Mouse (Mus musculus) heart, postnatal 10 days (tissue): ENCODE measurements around the gene Tex261. TPM values are rescaled to one million over a fixed set of nuclear protein-coding genes. Genes with fewer than 3 reads are reported as not detected.
"Not testable (repeated sequence)": the region's sequence is repeated elsewhere in the genome, so short reads cannot be mapped to it uniquely, and the experiment has no call there.

Source experiments
- DNase-seq, 2 experiments: peaks; one replicate each; pipeline ENCODE4 v3.0.0; 2021
- intact Hi-C: fragments of 180-260 bp; cut with DNase I; formaldehyde crosslinking; loops from one replicate; pipeline ENCODE4 v1.15.1; 2025
- total RNA-seq, 2 experiments: library from RNA; stranded (reverse); gene quantifications; 2 replicates each; pipeline ENCODE4 v1.2.3; 2021

Tex261 gene
- total RNA-seq: 10 to 100 TPM; 68.8 to 83.4 TPM

DNA sequence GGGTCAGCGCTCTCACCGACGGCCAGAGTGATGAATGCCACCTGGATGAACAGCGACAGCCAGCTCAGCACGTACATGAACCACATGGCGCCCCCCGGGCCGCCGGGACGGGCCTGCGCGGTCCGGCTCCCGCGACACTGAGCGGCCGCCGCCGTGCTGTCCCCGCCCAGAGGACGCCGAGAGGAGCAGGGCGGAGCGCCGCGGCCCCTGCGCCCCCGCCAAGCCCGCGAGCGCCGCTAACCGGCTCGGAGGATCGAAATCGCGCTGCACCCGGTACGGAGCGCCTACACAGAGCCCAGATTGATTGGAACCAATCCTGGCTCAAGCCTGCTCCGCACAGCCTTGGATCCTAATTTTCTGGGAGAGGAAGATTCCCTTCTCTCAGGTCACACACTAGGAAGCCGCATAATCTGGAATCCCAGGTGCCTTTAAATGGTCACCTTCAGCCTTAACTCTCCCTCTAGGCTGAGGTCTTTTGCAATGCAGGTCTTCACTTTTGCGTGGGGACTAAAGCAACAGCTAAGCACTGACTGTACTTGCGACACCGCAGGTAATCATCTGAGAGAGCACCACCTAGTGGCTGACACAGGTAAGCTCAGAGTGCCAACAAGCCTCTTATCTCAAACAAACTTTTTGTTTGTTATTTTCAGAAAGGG is at the start of gene Tex261:
Gene Tex261, minus strand, starts transcription at position 176 of the 656 bp plus-strand sequence.
- peak; percentile 94 to 95 for DNase-seq
- intact Hi-C loops: no loop called here

DNA sequence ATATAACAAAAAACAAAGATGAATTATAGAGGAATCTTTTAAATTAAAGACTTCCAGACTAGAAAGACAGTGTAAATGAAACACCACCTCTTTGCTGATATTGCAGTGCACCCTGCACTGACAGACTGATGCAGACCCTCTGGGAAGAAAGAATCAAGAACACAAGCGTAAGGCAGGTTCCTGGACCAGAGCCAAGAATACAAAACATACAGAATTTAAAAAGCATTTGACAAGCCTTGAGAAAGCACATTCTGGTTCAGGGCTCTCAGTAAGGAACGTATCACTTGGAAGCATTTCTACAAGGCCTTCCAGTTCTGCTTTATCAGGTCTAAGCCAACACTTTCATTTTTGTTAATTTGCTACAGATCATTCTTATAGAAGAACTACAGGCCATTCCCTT is 46.2 kb upstream of the Tex261 start:
- no peak for DNase-seq
- intact Hi-C loops: no loop called here

DNA sequence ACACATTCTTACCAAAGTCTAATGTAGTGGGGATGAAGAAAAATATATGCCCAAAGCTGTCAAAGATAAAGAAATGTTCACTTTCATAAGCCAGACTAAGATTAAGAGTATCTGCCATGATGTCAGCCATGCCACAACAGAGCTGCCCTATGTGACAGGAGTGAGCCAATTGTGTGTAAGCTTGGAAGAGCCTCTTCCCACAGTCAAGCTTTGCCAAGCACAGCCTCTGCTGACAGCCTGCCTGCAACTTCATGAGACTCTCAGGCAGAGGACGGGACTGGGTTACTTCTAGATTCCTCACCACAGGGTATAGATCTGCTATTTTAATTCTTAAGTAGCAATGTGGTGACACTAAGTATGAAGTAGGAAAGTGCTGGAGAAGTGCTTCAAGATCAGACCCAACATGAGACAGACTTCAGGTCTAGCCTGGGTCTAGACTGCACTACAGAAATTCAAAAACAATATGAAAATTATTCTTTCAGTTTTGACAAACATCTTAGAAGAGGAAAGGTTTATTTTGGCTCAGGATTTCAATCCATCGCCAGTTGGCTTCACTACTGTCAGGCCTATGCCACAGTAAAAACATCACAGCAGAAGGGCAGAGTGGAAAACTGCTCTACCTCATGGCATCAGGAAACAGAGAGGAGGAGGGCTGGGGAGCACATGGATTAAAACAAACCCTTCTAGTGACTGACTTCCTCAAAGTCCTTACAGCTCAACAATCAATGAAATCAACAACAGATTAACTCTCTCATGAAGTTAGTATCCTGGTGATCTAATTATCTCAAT is 45.3 kb upstream of the Tex261 start:
- intact Hi-C loops: no loop called here
- DNase-seq: no peak

DNA sequence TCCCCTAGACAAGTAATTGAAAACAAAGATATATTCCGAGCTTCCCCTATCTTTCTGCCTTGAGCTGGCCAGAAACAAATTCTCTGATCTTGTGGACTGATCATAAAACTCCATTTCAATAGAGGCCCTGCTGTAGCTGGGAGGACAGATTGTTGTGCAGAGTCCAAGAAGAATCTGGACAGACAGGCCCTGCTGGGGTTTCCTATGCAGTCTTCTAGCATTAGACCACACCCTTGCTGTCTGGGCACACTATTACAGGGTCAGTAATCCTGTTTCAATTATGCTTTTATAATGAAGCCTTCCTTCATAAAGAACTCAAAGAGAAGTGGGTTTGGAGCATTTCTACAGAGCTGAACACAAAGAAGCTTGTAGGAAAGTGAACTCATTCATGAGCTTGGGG is 43.4 kb upstream of the Tex261 start:
- intact Hi-C loops: no loop called here
- no peak for DNase-seq

DNA sequence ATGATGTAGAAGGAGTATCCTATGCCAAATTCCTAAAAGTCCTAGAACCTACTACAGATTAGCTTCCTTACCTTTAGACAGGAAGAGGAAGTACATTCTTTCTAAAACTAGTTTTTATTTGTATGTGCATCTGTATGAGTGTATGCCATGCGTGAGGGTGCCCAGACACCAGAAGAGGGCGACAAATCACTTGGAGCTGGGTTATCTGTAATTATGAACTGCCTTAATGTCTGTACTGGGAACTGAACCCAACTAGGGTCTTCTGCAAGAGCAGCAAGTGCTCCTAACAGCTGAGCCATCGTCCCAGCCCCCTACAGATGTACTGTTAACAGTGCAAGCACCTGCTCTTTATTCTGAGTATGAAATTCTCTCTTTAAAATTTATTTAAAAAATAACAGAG is 40.2 kb upstream of the Tex261 start:
- no peak for DNase-seq
- intact Hi-C loops: no loop called here

DNA sequence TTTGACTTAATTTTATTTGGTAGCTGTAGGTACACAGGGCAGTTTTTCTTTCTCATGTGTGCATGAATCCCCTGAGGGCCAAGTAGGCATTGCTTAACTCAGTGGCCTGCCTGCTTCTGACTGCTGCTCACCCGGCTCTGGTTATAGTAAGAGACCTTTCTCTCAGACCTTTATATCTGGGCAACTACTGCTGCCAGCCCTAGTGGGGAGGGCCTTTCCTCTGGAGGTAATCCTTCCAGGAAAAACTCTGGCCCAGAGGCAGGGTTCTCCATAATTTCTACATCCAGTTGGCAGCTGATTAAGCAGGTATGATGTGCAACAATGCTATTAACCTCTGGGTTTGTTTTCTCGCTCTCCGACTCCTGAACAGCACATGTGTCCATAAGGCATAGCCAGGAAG is 27.2 kb upstream of the Tex261 start:
- no peak for DNase-seq
- intact Hi-C loops: no loop called here

DNA sequence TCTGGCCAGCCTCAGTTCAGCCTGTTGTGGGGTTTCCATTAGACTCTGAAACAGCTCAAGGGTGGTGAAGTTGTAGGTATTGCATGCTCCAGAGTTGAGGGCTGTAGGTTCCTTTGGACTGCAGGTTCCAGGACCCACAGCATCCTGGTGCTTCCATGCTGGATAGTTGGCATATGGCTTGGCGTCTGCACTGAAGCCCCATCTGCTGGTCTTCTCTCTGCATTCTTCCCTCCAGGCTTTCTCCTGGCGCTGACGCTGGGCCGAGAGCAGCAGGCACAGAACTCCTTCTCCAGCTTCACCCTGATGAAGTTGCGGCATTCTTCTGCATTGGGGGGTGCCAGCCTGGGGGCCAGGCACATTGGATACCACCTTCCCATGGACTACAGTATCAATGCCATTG is 26.4 kb upstream of the Tex261 start:
- intact Hi-C loops: no loop called here
- DNase-seq: no peak

DNA sequence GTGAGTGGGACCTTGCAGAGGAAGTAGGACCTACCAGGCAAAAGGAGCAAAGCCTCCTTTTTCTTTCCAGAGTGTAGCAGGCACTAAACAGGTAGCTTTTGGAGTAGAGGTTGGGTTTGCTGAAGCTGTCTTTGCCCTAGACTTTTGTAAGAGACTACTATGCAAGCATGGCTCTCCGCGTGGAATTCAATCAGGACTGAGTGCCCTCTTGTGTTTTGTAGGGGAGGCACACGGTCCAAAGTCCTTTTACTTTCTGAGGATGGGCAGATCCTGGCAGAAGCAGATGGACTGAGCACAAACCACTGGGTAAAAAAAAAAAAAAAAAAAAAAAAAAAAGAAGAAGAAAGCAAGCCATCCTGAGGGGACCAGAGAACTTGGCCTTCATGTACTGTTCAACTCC is 21.1 kb upstream of the Tex261 start:
- intact Hi-C loops: loop anchor here (5.0 kb wide), 1 partner anchor 71 kb away; the partner anchor contains the start of gene Zfp638

DNA sequence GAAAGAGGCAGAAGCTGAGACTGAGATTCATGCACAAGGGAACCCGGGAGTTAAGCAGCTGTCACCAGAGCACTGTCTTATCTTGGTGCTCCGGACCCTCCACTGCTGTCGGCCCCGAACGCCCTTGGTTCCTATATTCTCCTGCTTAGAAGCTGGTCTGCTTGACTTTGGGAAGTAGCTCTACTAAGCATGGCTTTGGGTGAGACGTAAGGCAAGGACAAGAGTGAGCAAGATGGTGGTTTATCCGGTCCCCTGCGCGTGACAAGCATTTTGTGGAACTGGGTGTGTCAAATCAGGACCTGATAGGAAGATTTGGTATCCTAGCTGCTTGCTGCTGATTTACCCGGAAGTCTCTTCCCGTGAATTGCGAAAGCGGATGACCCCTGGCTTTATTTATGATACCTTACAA is 19.9 kb upstream of the Tex261 start:
- DNase-seq: peak; percentile 42 to 46
- intact Hi-C loops: loop anchor here (5.0 kb wide), 1 partner anchor 72 kb away; the partner anchor contains the start of gene Zfp638

More for the DNA sequence above, 21.1 kb upstream of the Tex261 start:
- DNase-seq: no peak

DNA sequence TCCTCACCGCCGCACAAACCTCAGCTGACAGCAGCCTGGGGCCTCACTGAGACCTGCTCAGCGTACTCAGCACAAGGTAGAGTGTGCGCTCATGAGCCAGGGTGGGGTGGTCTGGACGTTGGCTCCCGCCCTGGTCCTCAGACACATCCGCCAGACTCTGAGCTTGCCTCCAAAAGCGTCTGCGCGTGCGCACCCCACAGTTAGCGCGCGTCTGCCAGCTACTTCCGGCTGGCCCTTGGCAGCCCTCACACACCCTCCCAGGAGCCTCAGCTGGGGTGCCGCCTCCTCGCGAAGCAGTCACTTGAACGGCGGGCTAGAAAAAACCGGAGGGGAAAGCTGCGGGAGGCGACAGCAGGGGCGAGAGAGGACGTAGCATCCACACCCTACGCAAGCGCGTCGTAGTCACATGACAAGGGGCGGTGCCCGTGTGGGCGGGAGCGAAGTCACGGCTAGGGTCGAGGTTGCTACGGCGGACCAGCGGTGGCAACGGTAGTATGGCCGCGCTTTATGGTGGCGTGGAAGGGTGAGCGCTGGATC is 19.2 kb upstream of the Tex261 start, which contains the start of gene Nagk:
Gene Nagk, plus strand, starts transcription at position 223 of the 537 bp plus-strand sequence.
- intact Hi-C loops: loop anchor here (5.0 kb wide), 1 partner anchor 72 kb away; the partner anchor contains the start of gene Zfp638
- DNase-seq: peak; percentile 94 to 96

DNA sequence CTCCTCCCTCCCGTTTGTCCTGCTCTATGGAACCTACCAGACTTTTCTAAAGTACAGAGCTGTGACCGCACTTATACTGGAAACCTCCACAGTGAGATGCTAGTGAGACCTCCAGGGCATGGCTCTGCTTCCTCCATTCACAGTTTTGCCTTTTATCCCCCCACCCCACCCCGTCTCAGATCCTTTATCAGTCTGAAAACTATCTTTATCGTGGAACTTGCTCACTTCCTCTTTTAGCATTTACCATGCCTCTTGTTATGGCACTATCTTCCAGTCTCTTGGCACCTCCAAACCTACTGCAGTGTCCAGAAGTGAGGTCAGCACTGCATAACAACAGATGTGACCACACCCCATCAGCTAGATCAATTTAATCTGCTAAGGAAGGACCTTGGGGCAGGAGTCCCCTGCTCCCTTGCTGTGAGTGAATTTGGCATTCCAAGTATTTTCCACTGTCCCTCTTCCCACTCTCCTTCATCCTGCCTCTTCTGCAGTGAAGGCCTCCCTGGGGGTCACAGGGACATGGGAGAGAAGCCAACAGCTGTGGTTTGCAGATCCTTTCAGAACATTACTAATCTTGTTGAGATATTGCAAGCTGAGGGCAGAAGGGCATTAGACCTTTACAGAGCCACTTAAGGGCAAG is 15.8 kb upstream of the Tex261 start:
- no peak for DNase-seq
- intact Hi-C loops: no loop called here

DNA sequence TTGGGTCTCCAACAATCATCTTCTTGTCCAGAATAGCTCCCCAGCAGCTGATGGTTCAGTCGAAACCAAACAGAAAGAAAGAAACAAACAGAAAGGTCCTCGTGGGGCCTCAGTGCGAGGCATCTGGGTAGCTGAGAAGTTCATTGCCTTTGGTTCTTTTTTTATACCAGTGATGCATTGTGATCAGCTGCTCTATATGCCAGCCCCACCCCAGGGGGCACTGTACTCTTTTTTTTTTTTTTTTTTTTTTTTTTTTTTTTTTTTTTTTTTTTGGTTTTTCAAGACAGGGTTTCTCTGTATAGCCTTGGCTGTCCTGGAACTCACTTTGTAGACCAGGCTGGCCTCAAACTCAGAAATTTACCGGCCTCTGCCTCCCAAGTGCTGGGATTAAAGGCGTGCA is 14.9 kb upstream of the Tex261 start:
- DNase-seq, intact Hi-C loops: not testable (repeated sequence)

DNA sequence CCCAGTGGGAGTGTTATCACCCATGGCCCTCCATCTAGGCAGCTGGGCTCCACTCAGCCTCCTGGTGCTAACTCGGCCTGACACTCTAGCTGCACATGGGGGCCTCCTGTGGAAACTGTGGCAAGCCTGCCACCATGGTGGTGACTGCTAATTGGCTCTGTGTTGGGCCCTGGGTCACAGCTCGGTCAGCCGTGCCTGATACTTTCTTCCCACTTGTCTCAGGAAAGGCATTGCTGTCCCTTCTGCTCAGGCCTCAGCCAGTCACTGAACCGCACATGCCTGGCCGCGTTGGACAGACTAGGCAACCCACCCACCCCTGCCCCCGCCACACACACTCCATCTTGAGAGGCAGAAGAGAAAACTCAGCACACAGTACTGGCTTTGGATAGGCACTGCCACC is 12.9 kb upstream of the Tex261 start:
- intact Hi-C loops: no loop called here
- no peak for DNase-seq

DNA sequence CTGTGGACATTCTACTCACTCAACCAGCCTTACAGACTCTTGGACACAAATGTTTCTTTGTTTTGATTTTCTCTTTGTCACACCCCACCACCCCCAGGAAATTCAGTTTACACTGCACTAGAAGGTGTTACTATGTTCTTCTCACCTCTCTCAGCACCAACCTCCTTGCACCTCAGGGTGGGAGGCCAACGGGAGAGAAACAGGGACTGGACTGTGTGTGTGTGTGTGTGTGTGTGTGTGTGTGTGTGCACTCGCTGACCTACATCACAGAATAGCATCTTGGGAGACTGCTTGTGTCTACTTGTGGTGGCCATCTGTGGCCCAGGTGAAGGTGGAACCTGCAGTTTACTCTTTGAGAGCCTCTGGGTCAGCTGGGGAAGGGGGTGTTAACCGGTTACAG is 10.8 kb upstream of the Tex261 start:
- DNase-seq: no peak
- intact Hi-C loops: no loop called here

DNA sequence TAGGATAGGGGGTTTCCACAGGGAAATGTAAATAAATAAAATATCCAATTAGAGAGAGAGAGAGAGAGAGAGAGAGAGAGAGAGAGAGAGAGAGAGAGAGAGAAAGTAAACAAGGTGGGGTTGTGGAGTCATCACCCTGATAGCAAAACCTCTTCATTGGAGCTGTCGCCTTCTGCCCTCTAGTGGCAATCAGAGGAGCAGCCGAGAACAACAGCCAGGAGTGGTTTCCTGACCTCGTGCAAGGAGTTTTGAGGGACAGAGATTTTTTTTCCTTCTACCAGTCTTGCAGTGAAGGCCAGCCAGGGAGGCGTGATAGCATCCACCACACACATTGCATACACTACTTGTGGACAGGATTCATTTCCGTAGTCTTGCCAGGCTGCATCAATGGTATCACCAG is 3.4 kb upstream of the Tex261 start:
- intact Hi-C loops: loop anchor here (1.0 kb wide), 1 partner anchor 21 kb away; no protein-coding TSS in a partner anchor
- peak; percentile 68 to 78 for DNase-seq

DNA sequence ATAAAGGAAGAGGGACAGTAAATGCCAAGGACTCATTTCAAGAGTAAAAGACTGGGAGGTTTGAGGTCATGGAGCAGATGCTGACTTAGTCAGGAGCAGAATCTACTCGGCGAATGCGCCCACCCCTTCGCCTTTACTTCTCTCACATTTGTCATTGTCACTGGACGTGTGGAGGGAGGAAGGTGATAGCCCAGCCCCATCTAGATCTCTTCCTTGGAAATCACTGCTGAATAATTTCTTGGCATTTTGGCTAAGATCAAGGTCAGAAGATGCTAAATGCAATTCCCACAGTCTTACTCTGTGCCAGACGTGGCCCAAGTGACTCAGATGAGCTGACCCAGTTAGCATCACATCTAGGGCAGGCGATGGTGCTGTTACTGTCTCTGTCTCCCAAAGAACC is 2.7 kb upstream of the Tex261 start:
- intact Hi-C loops: no loop called here

DNA sequence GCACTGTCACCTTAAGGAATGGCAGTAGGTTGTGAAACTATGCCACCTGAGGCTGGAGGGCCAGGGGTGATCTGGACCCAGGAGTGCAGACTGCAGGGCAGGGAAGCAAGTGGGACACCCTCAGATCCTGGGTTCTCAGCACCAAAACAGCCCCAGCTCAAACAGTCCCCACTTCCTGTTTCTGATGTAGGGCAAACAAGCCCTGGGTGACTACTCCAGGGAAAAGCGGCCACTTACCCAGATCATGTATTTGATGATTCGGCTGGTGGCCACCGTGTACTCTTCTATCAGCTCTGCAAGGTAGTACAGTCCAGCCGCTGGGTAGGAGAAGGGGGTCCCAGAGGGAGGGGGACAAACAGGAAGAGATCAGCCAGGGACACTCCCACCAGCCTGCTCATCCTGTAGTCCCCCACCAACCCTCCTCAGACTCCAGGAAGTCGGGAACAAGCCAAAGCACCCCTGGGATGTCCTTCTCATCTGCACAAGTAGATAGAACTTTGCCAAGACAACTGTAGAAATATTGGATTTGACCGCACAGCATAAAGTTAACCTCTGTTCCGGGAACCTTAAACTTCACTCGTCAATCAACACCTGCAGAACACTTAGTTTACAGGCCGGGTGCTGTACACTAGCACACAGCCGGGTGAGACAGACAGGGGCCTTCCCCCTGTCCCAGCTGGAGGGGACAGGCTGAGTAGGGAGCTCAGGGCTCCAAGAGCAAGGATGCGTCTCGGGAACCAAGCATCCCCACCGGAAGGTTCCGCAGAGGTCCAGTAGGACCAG is 641 bp downstream of the Tex261 start:
- peak; percentile 30 to 54 for DNase-seq
- intact Hi-C loops: no loop called here

More for the DNA sequence above, 2.7 kb upstream of the Tex261 start:
- DNase-seq: no peak

DNA sequence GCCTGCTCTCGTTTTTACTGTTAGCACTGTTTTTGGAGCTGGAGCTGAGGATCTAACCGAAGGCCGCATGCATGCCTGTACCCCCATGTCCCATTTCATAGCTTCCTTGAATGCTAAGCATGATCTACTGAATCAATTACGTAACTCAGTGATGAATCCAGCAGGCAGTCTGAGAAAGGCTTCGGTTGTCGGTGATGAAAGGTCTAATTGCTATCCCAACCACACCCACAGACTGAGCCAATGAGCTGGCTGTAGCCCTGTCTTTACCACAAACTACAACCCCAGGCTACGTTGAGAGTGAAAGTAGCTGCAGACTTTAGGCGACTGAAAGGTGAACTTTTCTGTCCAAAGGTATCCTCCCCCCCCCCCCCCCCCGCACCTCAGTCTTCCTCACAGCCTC is 1.5 kb downstream of the Tex261 start:
- no peak for DNase-seq
- intact Hi-C loops: no loop called here

DNA sequence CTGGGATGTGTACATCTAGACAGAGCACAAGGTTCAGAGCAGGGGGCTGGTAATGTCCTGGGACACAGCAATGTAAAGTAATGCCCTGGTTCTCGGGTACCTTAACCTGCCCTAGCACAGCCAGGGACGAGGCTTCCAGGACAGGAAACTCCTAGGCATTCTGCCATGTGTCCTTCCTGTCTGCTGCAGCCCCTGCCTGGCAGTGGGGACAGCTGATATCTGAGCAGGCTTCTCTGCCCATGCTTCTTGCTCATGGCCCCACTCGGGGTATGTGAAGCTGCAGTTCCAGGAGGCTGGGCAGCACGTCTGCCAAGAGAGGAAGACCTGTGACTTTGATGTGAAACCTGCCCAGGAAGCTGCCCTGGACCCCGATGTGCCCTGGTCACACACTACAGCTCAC is 7.1 kb downstream of the Tex261 start:
- peak; percentile 44 to 62 for DNase-seq
- intact Hi-C loops: no loop called here

DNA sequence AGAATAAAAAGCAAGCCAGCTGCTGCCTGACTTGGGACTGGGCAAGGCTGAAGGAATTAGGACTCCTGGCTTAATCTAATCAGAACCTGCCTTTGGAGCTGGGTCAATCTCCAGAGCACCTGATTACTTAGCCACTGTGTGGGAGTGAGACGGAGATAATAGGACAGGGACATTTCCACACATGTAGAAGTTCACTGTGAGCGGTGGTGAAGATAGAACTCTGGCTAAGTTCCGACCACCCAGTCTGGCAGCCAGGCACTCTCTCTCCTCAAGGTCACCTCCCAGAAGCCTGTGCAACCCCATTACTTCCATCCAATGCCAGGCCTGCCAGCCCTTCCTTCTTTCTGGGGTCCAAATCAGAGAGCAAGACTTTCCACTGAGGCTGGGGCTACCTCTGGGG is 8.6 kb downstream of the Tex261 start:
- intact Hi-C loops: no loop called here
- DNase-seq: peak; percentile 37 to 46
